Mouse (Mus musculus) heart, embryonic 15.5 days (tissue): Measurements from ENCODE around the gene Nop14. TPM values are rescaled to one million over a fixed set of nuclear protein-coding genes. Genes with fewer than 3 reads are reported as not detected.

ENCODE experiments used
- polyA plus RNA-seq: library from polyadenylated mRNA; unstranded; fragments of >200 nt; fragmentation: Nextera tagmentation; extraction: Ambion mirVana; gene quantifications from 2 replicates; pipeline ENCODE4 v1.2.1, GENCODE M21; 2015

The Nop14 gene
- polyA plus RNA-seq, 1 experiment from 2014 or later = 14.7 TPM

Other genes with a start within 250 kb of the Nop14 start
- 15.6 and 21.2 TPM in 2 replicates for gene Tnip2, start 146.2 kb downstream of the Nop14 start, polyA plus RNA-seq
- 3.8 and 6.4 TPM in 2 replicates for gene Sh3bp2, start 134.3 kb downstream of the Nop14 start, polyA plus RNA-seq
- gene Add1, start 86.5 kb downstream of the Nop14 start, polyA plus RNA-seq = 133 and 162 TPM in 2 replicates
- gene Mfsd10, start 22.9 kb downstream of the Nop14 start, polyA plus RNA-seq = 61.3 and 111 TPM in 2 replicates
- gene Grk4, start 231 bp upstream of the Nop14 start, polyA plus RNA-seq = 1.8 and 2.1 TPM in 2 replicates
- gene Htt, start 101.6 kb upstream of the Nop14 start, polyA plus RNA-seq = 6.0 and 9.1 TPM in 2 replicates
- 0.27 TPM in 1 of 2 replicates, not detected in the other for gene Msantd1, start 247.9 kb upstream of the Nop14 start, polyA plus RNA-seq